Mouse (Mus musculus) ES-Bruce4 (cell line): ENCODE data around the gene Arxes2.

Experiments
- CTCF ChIP-seq: IDR thresholded peaks from one replicate; pipeline ENCODE4 v1.8.1; 2011; ENCODE audit warnings: low read depth, low read length
- EP300 ChIP-seq: IDR thresholded peaks from 2 replicates; pipeline ENCODE4 v1.6.1; 2011; ENCODE audit warnings: low read depth, low read length; ENCODE audit not compliant: insufficient read depth
- POLR2A ChIP-seq: IDR thresholded peaks from one replicate; pipeline ENCODE4 v1.8.1; 2011; ENCODE audit warnings: low read length; ENCODE audit not compliant: insufficient read depth

- TF ChIP-seq POLR2A (no peak), EP300 (no peak), CTCF (no peak)
These were observed 7.4 kb upstream of the Arxes2 start for GRCm38 (mm10) chrX:135986267-135986666.
